Mouse (Mus musculus) heart, adult 2 months (tissue): ENCODE data around the gene Tec.

Source experiments
- CTCF ChIP-seq: fragments of 200-600 bp; IDR thresholded peaks from 2 replicates; pipeline ENCODE4 v1.8.1; 2022; ENCODE audit warnings: antibody characterized with exemption, mild to moderate bottlenecking, moderate library complexity
- EP300 ChIP-seq: fragments of 200-500 bp; IDR thresholded peaks from 2 replicates; pipeline ENCODE4 v1.6.1; 2011; ENCODE audit warnings: low read depth, low read length, control low read depth; ENCODE audit not compliant: insufficient read depth
- POLR2A ChIP-seq: fragments of 200-500 bp; IDR thresholded peaks from 2 replicates; pipeline ENCODE4 v1.6.1; 2011; ENCODE audit warnings: mild to moderate bottlenecking, low read depth, low read length, control low read depth; ENCODE audit not compliant: insufficient read depth

- TF ChIP-seq POLR2A (no peak), CTCF (no peak), EP300 (no peak)
Observed at GRCm38 (mm10) chr5:72761237-72761636, 107.0 kb downstream of the Tec start.
